Mouse (Mus musculus) heart, adult 18-20 months (tissue): Measurements from ENCODE around the gene Rasl2-9. TPM values are rescaled to one million over a fixed set of nuclear protein-coding genes. Genes with fewer than 3 reads are reported as not detected.
A peak's percentile ranks its signal among the peaks of the same experiment; 100 is the strongest.
"Not testable (repeated sequence)": the region's sequence is repeated elsewhere in the genome, so short reads cannot be mapped to it uniquely, and the experiment has no call there.

ENCODE experiments used
- DNase-seq, 2 experiments: peaks; one replicate each; pipeline ENCODE4 v3.0.0; 2021 to 2022; ENCODE audit warnings: mixed read lengths in 1 of 2
- microRNA-seq, 2 experiments: library from miRNA; unstranded; fragments of <30 nt; microRNA quantifications; one replicate each; pipeline ENCODE4 v1.2.0; 2022
- total RNA-seq, 2 experiments: library from RNA; stranded (reverse); gene quantifications; 2 replicates each; pipeline ENCODE4 v1.2.3; 2021

The Rasl2-9 gene
- total RNA-seq, 2 experiments from 2014 or later = 7.5 to 8.3 TPM

- DNase-seq = no peak
Measured at GRCm38 (mm10) chr7:5080815-5081214, 44.9 kb downstream of the Rasl2-9 start.

GRCm38 (mm10) chr7:5080010-5080751 is 45.6 kb downstream of the Rasl2-9 start, which contains the start of gene Epn1:
Gene Epn1, plus strand, starts transcription at chr7:5080235.
- peak; percentile 96 to 98 for DNase-seq

- DNase-seq = not testable (repeated sequence)
Measured at GRCm38 (mm10) chr7:5079365-5080009, 46.3 kb downstream of the Rasl2-9 start.

DNA sequence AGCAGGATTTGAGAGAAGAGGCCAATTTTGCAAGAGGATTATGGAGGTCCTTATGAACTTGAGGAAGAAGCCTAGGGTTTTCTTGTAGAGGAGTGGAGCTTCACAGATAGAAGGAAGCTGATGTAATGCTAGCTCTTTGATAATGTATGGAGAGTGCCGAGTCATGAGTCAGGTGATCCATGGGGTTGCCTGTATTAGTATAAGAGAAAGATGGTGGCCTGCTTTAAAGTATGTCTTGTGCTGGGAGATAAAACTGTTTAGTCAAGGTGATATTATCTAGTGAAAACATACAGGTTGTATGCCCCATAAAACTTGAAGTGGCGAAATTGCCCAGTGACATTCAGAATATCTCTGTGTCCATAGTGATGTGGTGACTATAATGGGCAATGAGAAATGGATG is 48.8 kb downstream of the Rasl2-9 start:
- DNase-seq = no peak

GRCm38 (mm10) chr7:5074984-5075383 is 50.8 kb downstream of the Rasl2-9 start:
- no peak for DNase-seq

Small RNAs within 50 kb of the gene (microRNA-seq; reads per million reads assigned to microRNA genes)
- 0 reads per million in 2 experiments for gene Gm26217

Other genes with a start within 250 kb of the Rasl2-9 start
- gene Isoc2a, start 248.8 kb downstream of the Rasl2-9 start, total RNA-seq = 10 to 100 TPM; 55.3 to 57.3 TPM
- not detected for gene Gm36210, start 219.4 kb downstream of the Rasl2-9 start, total RNA-seq
- 1 to 10 TPM; 5.3 to 6.4 TPM for gene Zfp628, start 210.7 kb downstream of the Rasl2-9 start, total RNA-seq
- 1 to 10 TPM; 4.2 to 6.1 TPM for gene Nat14, start 203.9 kb downstream of the Rasl2-9 start, total RNA-seq
- gene Ssc5d, start 200.2 kb downstream of the Rasl2-9 start, total RNA-seq = 1 to 10 TPM; 2.0 to 2.4 TPM
- gene Sbk2, start 161.5 kb downstream of the Rasl2-9 start, total RNA-seq = 10 to 100 TPM; 25.9 to 30.0 TPM
- 10 to 100 TPM; 37.3 to 39.0 TPM for gene Sbk3, start 154.8 kb downstream of the Rasl2-9 start, total RNA-seq
- 10 to 100 TPM; 11.0 to 12.6 TPM for gene Zfp579, start 129.8 kb downstream of the Rasl2-9 start, total RNA-seq
- gene Zfp524, start 111.5 kb downstream of the Rasl2-9 start, total RNA-seq = 10 to 100 TPM in 1 of 2 experiments, 1 to 10 TPM in 1; 9.2 to 11.8 TPM
- gene Fiz1, start 111.3 kb downstream of the Rasl2-9 start, total RNA-seq = 10 to 100 TPM; 16.2 to 17.0 TPM
- not detected for gene Gm44973, start 110.5 kb downstream of the Rasl2-9 start, total RNA-seq
- gene Zfp865, start 105.6 kb downstream of the Rasl2-9 start, total RNA-seq = 10 to 100 TPM; 11.5 to 14.0 TPM
- gene Ccdc106, start 105.4 kb downstream of the Rasl2-9 start, total RNA-seq = under 1 TPM in 1 of 2 experiments, not detected in 1; 0.20 TPM
- gene 4632433K11Rik, start 91.8 kb downstream of the Rasl2-9 start, total RNA-seq = not detected
- gene Zfp784, start 87.5 kb downstream of the Rasl2-9 start, total RNA-seq = 1 to 10 TPM; 5.1 to 5.5 TPM
- 1 to 10 TPM; 4.2 TPM for gene Zfp580, start 74.4 kb downstream of the Rasl2-9 start, total RNA-seq
- 10 to 100 TPM; 67.1 to 68.1 TPM for gene U2af2, start 63.8 kb downstream of the Rasl2-9 start, total RNA-seq
- gene Epn1, start 45.7 kb downstream of the Rasl2-9 start, total RNA-seq = 100 to 1,000 TPM; 183 to 191 TPM
- not detected for gene Rfpl4, start 9.0 kb downstream of the Rasl2-9 start, total RNA-seq
- not detected for gene Vmn1r55, start 23.7 kb upstream of the Rasl2-9 start, total RNA-seq
- not detected for gene Vmn1r56, start 70.8 kb upstream of the Rasl2-9 start, total RNA-seq
- gene Vmn1r57, start 92.5 kb upstream of the Rasl2-9 start, total RNA-seq = not detected
- gene Gm5065, start 224.6 kb upstream of the Rasl2-9 start, total RNA-seq = not detected
- not detected for gene Nlrp2, start 225.1 kb upstream of the Rasl2-9 start, total RNA-seq